Mouse (Mus musculus): Measurements from ENCODE around the gene Agap1.

Gene Agap1

GRCm38 (mm10) chr1:89557401-89557800 lies 102.8 kb downstream of the Agap1 start:
- in situ Hi-C loops (cut with MboI; ENCODE audit: low pct_unique_long_range_greater_than_20kb in 1 of 2, low sequenced_read_pairs in 2 of 2, unreplicated experiment in 1 of 2), result no loop called here

- in situ Hi-C loops (cut with MboI; ENCODE audit: low pct_unique_long_range_greater_than_20kb in 1 of 2, low sequenced_read_pairs in 2 of 2, unreplicated experiment in 1 of 2), result no loop called here
These were observed 103.5 kb downstream of the Agap1 start for GRCm38 (mm10) chr1:89558080-89558479.

GRCm38 (mm10) chr1:89563399-89563798 lies 108.8 kb downstream of the Agap1 start:
- in situ Hi-C loops (cut with MboI; ENCODE audit: low pct_unique_long_range_greater_than_20kb in 1 of 2, low sequenced_read_pairs in 2 of 2, unreplicated experiment in 1 of 2), result no loop called here

GRCm38 (mm10) chr1:89566578-89567488 lies 112.2 kb downstream of the Agap1 start:
- in situ Hi-C loops (cut with MboI; ENCODE audit: low pct_unique_long_range_greater_than_20kb in 1 of 2, low sequenced_read_pairs in 2 of 2, unreplicated experiment in 1 of 2), result no loop called here

- in situ Hi-C loops (cut with MboI; ENCODE audit: low pct_unique_long_range_greater_than_20kb in 1 of 2, low sequenced_read_pairs in 2 of 2, unreplicated experiment in 1 of 2), result no loop called here
These were observed 114.2 kb downstream of the Agap1 start for GRCm38 (mm10) chr1:89568546-89569405.

- in situ Hi-C loops (cut with MboI; ENCODE audit: low pct_unique_long_range_greater_than_20kb in 1 of 2, low sequenced_read_pairs in 2 of 2, unreplicated experiment in 1 of 2), result no loop called here
These were observed 116.1 kb downstream of the Agap1 start for GRCm38 (mm10) chr1:89570522-89571299.

GRCm38 (mm10) chr1:89573486-89573885 lies 118.9 kb downstream of the Agap1 start:
- in situ Hi-C loops (cut with MboI; ENCODE audit: low pct_unique_long_range_greater_than_20kb in 1 of 2, low sequenced_read_pairs in 2 of 2, unreplicated experiment in 1 of 2), result no loop called here

GRCm38 (mm10) chr1:89574941-89575890 lies 120.6 kb downstream of the Agap1 start:
- in situ Hi-C loops (cut with MboI; ENCODE audit: low pct_unique_long_range_greater_than_20kb in 1 of 2, low sequenced_read_pairs in 2 of 2, unreplicated experiment in 1 of 2), result no loop called here

- in situ Hi-C loops (cut with MboI; ENCODE audit: low pct_unique_long_range_greater_than_20kb in 1 of 2, low sequenced_read_pairs in 2 of 2, unreplicated experiment in 1 of 2), result no loop called here
These were observed 121.7 kb downstream of the Agap1 start for GRCm38 (mm10) chr1:89576174-89576890.

GRCm38 (mm10) chr1:89576985-89577384 lies 122.4 kb downstream of the Agap1 start:
- in situ Hi-C loops (cut with MboI; ENCODE audit: low pct_unique_long_range_greater_than_20kb in 1 of 2, low sequenced_read_pairs in 2 of 2, unreplicated experiment in 1 of 2), result no loop called here

- in situ Hi-C loops (cut with MboI; ENCODE audit: low pct_unique_long_range_greater_than_20kb in 1 of 2, low sequenced_read_pairs in 2 of 2, unreplicated experiment in 1 of 2), result no loop called here
These were observed 125.7 kb downstream of the Agap1 start for GRCm38 (mm10) chr1:89580031-89580998.

- in situ Hi-C loops (cut with MboI; ENCODE audit: low pct_unique_long_range_greater_than_20kb in 1 of 2, low sequenced_read_pairs in 2 of 2, unreplicated experiment in 1 of 2), result no loop called here
These were observed 126.6 kb downstream of the Agap1 start for GRCm38 (mm10) chr1:89580999-89581765.

GRCm38 (mm10) chr1:89581766-89582125 lies 127.1 kb downstream of the Agap1 start:
- in situ Hi-C loops (cut with MboI; ENCODE audit: low pct_unique_long_range_greater_than_20kb in 1 of 2, low sequenced_read_pairs in 2 of 2, unreplicated experiment in 1 of 2), result no loop called here

GRCm38 (mm10) chr1:89583369-89583768 lies 128.8 kb downstream of the Agap1 start:
- in situ Hi-C loops (cut with MboI; ENCODE audit: low pct_unique_long_range_greater_than_20kb in 1 of 2, low sequenced_read_pairs in 2 of 2, unreplicated experiment in 1 of 2), result no loop called here

- in situ Hi-C loops (cut with MboI; ENCODE audit: low pct_unique_long_range_greater_than_20kb in 1 of 2, low sequenced_read_pairs in 2 of 2, unreplicated experiment in 1 of 2), result no loop called here
These were observed 132.5 kb downstream of the Agap1 start for GRCm38 (mm10) chr1:89586991-89587683.

Data from mouse embryonic stem cell (cell line).